Mouse (Mus musculus): Measurements from ENCODE around the gene Kctd5. TPM values are rescaled to one million over a fixed set of nuclear protein-coding genes. Genes with fewer than 3 reads are reported as not detected.

Gene Kctd5
- polyA plus RNA-seq, 1 experiment from 2014 or later = 80.0 TPM

GRCm38 (mm10) chr17:24046026-24046425, 27.3 kb downstream of the Kctd5 start:
- no peak for ATAC-seq (ENCODE audit: low FRiP score)

DNA sequence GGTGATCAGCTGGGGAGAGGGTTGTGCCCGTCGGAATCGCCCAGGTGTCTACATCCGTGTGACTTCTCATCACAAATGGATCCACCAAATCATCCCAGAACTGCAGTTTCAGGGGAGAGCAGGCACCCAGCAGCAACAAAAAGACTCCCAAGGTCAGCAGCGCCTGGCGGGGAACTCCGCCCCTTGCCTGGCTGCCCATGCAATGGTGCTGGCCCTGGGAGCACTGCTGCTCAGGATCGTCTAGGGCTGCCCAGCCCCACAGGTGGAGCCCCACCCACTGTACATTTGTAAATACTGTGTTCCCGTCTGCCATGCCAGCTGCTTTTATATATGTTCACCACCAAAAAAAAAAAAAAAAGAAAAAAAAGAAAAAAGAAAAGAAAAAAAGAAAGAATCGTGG, 27.7 kb downstream of the Kctd5 start:
- Histone ChIP-seq H3K27me3 (ENCODE audit: control insufficient read depth, insufficient read depth, low read length) (no peaks in the 10 kb centered on the region), H3K36me3 (ENCODE audit: control insufficient read depth, insufficient read depth, low read length) (peaks cover 16% of the 10 kb centered on the region), H3K4me3 (ENCODE audit: low read depth, low read length) (no peak overlapping the region), H3K27ac (ENCODE audit: low read depth, low read length) (no peak overlapping the region), H3K4me1 (ENCODE audit: control insufficient read depth, insufficient read depth, low read length) (no peaks in the 10 kb centered on the region), H3K4me2 (no peak overlapping the region), H3K9ac (ENCODE audit: low read length) (no peak overlapping the region), H3K9me3 (ENCODE audit: control insufficient read depth, low read length) (no peaks in the 10 kb centered on the region)
- no peak for DNase-seq (ENCODE audit: low spot score, missing footprints)
- 84% methylated on average over 10 of the region's 10 CpGs for WGBS
- ATAC-seq (ENCODE audit: low FRiP score) = no peak

More at GRCm38 (mm10) chr17:24046026-24046425, 27.3 kb downstream of the Kctd5 start:
- no peaks in the 10 kb centered on the region for H3K9me3 ChIP-seq (ENCODE audit: control insufficient read depth, low read length)
- H3K4me1 ChIP-seq (ENCODE audit: control insufficient read depth, insufficient read depth, low read length) = no peaks in the 10 kb centered on the region
- H3K27ac ChIP-seq (ENCODE audit: low read depth, low read length) = no peak overlapping the region
- no peak for DNase-seq (ENCODE audit: low spot score, missing footprints)
- no peaks in the 10 kb centered on the region for H3K27me3 ChIP-seq (ENCODE audit: control insufficient read depth, insufficient read depth, low read length)
- H3K36me3 ChIP-seq (ENCODE audit: control insufficient read depth, insufficient read depth, low read length) = peaks cover 19% of the 10 kb centered on the region
- 57% methylated on average over 5 of the region's 5 CpGs for WGBS
- H3K4me3 ChIP-seq (ENCODE audit: low read depth, low read length) = no peak overlapping the region
- H3K4me2 ChIP-seq = no peak overlapping the region
- H3K9ac ChIP-seq (ENCODE audit: low read length) = no peak overlapping the region

- ATAC-seq (ENCODE audit: low FRiP score) = no peak
- Histone ChIP-seq H3K27me3 (ENCODE audit: control insufficient read depth, insufficient read depth, low read length) (no peaks in the 10 kb centered on the region), H3K27ac (ENCODE audit: low read depth, low read length) (no peak overlapping the region), H3K9me3 (ENCODE audit: control insufficient read depth, low read length) (no peaks in the 10 kb centered on the region), H3K9ac (ENCODE audit: low read length) (no peak overlapping the region), H3K4me1 (ENCODE audit: control insufficient read depth, insufficient read depth, low read length) (no peaks in the 10 kb centered on the region), H3K4me3 (ENCODE audit: low read depth, low read length) (no peak overlapping the region), H3K4me2 (no peak overlapping the region), H3K36me3 (ENCODE audit: control insufficient read depth, insufficient read depth, low read length) (peaks cover 14% of the 10 kb centered on the region)
- 69% methylated on average over 5 of the region's 5 CpGs for WGBS
- DNase-seq (ENCODE audit: low spot score, missing footprints) = no peak
These were observed 28.8 kb downstream of the Kctd5 start for GRCm38 (mm10) chr17:24044482-24044881.

DNA sequence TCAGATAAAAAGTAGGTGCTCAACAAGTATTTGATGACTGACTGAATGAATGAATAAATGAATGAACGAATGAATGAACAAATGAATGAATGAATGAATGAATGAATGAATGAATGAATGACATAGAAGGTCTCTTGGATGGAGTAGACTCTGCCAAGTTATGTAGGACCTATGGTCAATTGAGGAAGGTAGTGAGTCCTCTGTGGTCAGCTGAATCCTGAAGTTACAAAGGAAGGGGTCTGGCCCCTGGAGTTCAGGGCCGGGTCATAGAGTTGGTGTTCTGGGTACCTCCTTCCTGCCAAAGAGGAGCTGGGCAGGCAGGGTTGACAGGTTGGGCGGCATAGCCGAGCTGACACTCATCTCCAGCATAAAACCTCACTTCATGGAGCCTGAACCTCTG, 35.4 kb downstream of the Kctd5 start, which contains the start of gene Prss27:
TSS of gene Prss27 (plus strand) at position 301 of the 400 bp plus-strand sequence.
- no peak within 1 kb of the TSS for H3K27ac ChIP-seq (ENCODE audit: low read depth, low read length)
- no peak within 1 kb of the TSS for H3K4me3 ChIP-seq (ENCODE audit: low read depth, low read length)
- no peaks in the 10 kb centered on the region for H3K36me3 ChIP-seq (ENCODE audit: control insufficient read depth, insufficient read depth, low read length)
- H3K27me3 ChIP-seq (ENCODE audit: control insufficient read depth, insufficient read depth, low read length) = no peaks in the 10 kb centered on the region
- H3K9me3 ChIP-seq (ENCODE audit: control insufficient read depth, low read length) = no peaks in the 10 kb centered on the region
- ATAC-seq (ENCODE audit: low FRiP score) (no peak), DNase-seq (ENCODE audit: low spot score, missing footprints) (no peak)
- H3K4me1 ChIP-seq (ENCODE audit: control insufficient read depth, insufficient read depth, low read length) = no peaks in the 10 kb centered on the region
- no peak within 1 kb of the TSS for H3K4me2 ChIP-seq
- 76% methylated on average over 4 of the region's 4 CpGs for WGBS
- H3K9ac ChIP-seq (ENCODE audit: low read length) = no peak within 1 kb of the TSS

DNA sequence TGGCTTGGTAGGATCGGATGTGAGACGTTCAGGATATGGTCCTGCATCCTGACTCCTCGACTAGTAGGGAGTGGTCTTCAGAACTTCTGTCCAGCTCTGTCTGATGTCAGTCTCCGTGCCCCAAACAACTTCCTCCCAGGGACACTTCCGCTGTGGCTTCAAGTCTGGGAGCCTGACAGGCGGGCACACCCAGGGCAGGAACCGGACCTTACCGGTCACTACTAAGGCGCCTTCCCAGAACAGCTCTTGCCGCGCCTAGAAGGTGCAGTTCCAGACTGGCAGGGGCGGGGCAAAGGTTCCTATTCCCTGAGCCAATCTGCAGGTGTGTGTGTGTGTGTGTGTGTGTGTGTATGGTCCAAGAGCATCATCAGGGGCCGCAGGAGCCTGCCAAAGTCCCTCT, 35.9 kb downstream of the Kctd5 start:
- H3K4me1 ChIP-seq (ENCODE audit: control insufficient read depth, insufficient read depth, low read length) = no peaks in the 10 kb centered on the region
- no peaks in the 10 kb centered on the region for H3K9me3 ChIP-seq (ENCODE audit: control insufficient read depth, low read length)
- DNase-seq (ENCODE audit: low spot score, missing footprints) (no peak), ATAC-seq (ENCODE audit: low FRiP score) (no peak)
- no peaks in the 10 kb centered on the region for H3K36me3 ChIP-seq (ENCODE audit: control insufficient read depth, insufficient read depth, low read length)
- WGBS = 79% methylated on average over 13 of the region's 13 CpGs
- no peak overlapping the region for H3K27ac ChIP-seq (ENCODE audit: low read depth, low read length)
- no peak overlapping the region for H3K4me2 ChIP-seq
- H3K9ac ChIP-seq (ENCODE audit: low read length) = no peak overlapping the region
- H3K27me3 ChIP-seq (ENCODE audit: control insufficient read depth, insufficient read depth, low read length) = no peaks in the 10 kb centered on the region
- no peak overlapping the region for H3K4me3 ChIP-seq (ENCODE audit: low read depth, low read length)

GRCm38 (mm10) chr17:24036954-24037353, 36.3 kb downstream of the Kctd5 start:
- no peak overlapping the region for H3K4me2 ChIP-seq
- no peak for DNase-seq (ENCODE audit: low spot score, missing footprints)
- WGBS = 80% methylated on average over 6 of the region's 6 CpGs

DNA sequence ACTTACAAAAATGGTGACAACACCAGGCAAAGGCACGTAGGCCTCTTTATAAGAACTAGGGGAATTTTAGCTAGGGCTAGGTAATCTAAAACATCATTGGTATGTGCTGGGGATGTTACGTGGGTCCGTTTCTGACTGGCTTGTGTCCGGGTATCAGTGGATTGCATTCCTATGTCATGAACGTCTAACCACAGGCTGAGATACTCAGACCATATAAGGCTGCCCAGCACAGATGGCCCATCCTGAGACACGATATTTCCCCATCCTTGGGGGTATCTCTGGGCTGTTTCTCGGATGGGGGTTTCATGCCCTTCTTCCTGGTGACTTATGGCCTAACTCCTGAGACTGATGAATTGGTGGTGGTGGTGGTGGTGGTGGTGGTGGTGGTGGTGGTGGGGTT, 38.2 kb downstream of the Kctd5 start:
- ATAC-seq (ENCODE audit: low FRiP score) (no peak), DNase-seq (ENCODE audit: low spot score, missing footprints) (no peak)
- no peak overlapping the region for H3K27ac ChIP-seq (ENCODE audit: low read depth, low read length)
- H3K9me3 ChIP-seq (ENCODE audit: control insufficient read depth, low read length) = no peaks in the 10 kb centered on the region
- H3K4me2 ChIP-seq = no peak overlapping the region
- no peaks in the 10 kb centered on the region for H3K27me3 ChIP-seq (ENCODE audit: control insufficient read depth, insufficient read depth, low read length)
- no peaks in the 10 kb centered on the region for H3K36me3 ChIP-seq (ENCODE audit: control insufficient read depth, insufficient read depth, low read length)
- H3K9ac ChIP-seq (ENCODE audit: low read length) = no peak overlapping the region
- H3K4me3 ChIP-seq (ENCODE audit: low read depth, low read length) = no peak overlapping the region
- 83% methylated on average over 7 of the region's 7 CpGs for WGBS
- H3K4me1 ChIP-seq (ENCODE audit: control insufficient read depth, insufficient read depth, low read length) = no peaks in the 10 kb centered on the region

More at GRCm38 (mm10) chr17:24036954-24037353, 36.3 kb downstream of the Kctd5 start:
- no peak overlapping the region for H3K27ac ChIP-seq (ENCODE audit: low read depth, low read length)
- no peak overlapping the region for H3K9ac ChIP-seq (ENCODE audit: low read length)
- no peak for ATAC-seq (ENCODE audit: low FRiP score)
- H3K9me3 ChIP-seq (ENCODE audit: control insufficient read depth, low read length) = no peaks in the 10 kb centered on the region
- H3K27me3 ChIP-seq (ENCODE audit: control insufficient read depth, insufficient read depth, low read length) = no peaks in the 10 kb centered on the region
- H3K36me3 ChIP-seq (ENCODE audit: control insufficient read depth, insufficient read depth, low read length) = no peaks in the 10 kb centered on the region
- H3K4me3 ChIP-seq (ENCODE audit: low read depth, low read length) = no peak overlapping the region
- no peaks in the 10 kb centered on the region for H3K4me1 ChIP-seq (ENCODE audit: control insufficient read depth, insufficient read depth, low read length)

- Histone ChIP-seq H3K27ac (ENCODE audit: low read depth, low read length) (no peak overlapping the region), H3K4me2 (no peak overlapping the region), H3K4me1 (ENCODE audit: control insufficient read depth, insufficient read depth, low read length) (no peaks in the 10 kb centered on the region), H3K4me3 (ENCODE audit: low read depth, low read length) (no peak overlapping the region), H3K27me3 (ENCODE audit: control insufficient read depth, insufficient read depth, low read length) (no peaks in the 10 kb centered on the region), H3K9ac (ENCODE audit: low read length) (no peak overlapping the region), H3K9me3 (ENCODE audit: control insufficient read depth, low read length) (no peaks in the 10 kb centered on the region), H3K36me3 (ENCODE audit: control insufficient read depth, insufficient read depth, low read length) (no peaks in the 10 kb centered on the region)
- DNase-seq (ENCODE audit: low spot score, missing footprints) (no peak), ATAC-seq (ENCODE audit: low FRiP score) (no peak)
- 86% methylated on average over 19 of the region's 22 CpGs for WGBS
These were observed 42.7 kb downstream of the Kctd5 start for GRCm38 (mm10) chr17:24030551-24030950.

- Histone ChIP-seq H3K4me3 (ENCODE audit: low read depth, low read length) (no peak overlapping the region), H3K27me3 (ENCODE audit: control insufficient read depth, insufficient read depth, low read length) (no peaks in the 10 kb centered on the region), H3K9ac (ENCODE audit: low read length) (no peak overlapping the region), H3K4me1 (ENCODE audit: control insufficient read depth, insufficient read depth, low read length) (no peaks in the 10 kb centered on the region), H3K27ac (ENCODE audit: low read depth, low read length) (no peak overlapping the region), H3K9me3 (ENCODE audit: control insufficient read depth, low read length) (no peaks in the 10 kb centered on the region), H3K4me2 (no peak overlapping the region), H3K36me3 (ENCODE audit: control insufficient read depth, insufficient read depth, low read length) (no peaks in the 10 kb centered on the region)
- 85% methylated on average over 7 of the region's 7 CpGs for WGBS
- no peak for DNase-seq (ENCODE audit: low spot score, missing footprints)
- no peak for ATAC-seq (ENCODE audit: low FRiP score)
These were observed 43.8 kb downstream of the Kctd5 start for GRCm38 (mm10) chr17:24029477-24029876.

Data from midbrain, embryonic 11.5 days (tissue).